Mouse (Mus musculus) liver, postnatal 0 days (tissue): ENCODE results near the gene Hsh2d. TPM values are rescaled to one million over a fixed set of nuclear protein-coding genes. Genes with fewer than 3 reads are reported as not detected.

Experiments
- ATAC-seq: fragments of 200-750 bp; cut with Nextera tagmentation; 2 replicates; pipeline ENCODE4 v1.8.0; 2017; ENCODE audit warnings: mild to moderate bottlenecking, moderate library complexity
- DNase-seq: peaks from one replicate; pipeline ENCODE4 v3.0.0-alpha.2; 2016
- H3K27ac ChIP-seq: fragments of 300-500 bp; sonication (generic); 2 replicates; pipeline ENCODE4 v1.5.1; 2014; ENCODE audit warnings: antibody characterized with exemption, moderate library complexity, mild to moderate bottlenecking, low read depth
- H3K27me3 ChIP-seq: fragments of 300-500 bp; sonication (generic); 2 replicates; pipeline ENCODE4 v1.6.1; 2014; ENCODE audit warnings: low read length, control low read depth, mixed read lengths; ENCODE audit not compliant: insufficient read depth
- H3K36me3 ChIP-seq: fragments of 300-500 bp; sonication (generic); replicated peaks from 2 replicates; pipeline ENCODE4 v1.6.1; 2014; ENCODE audit warnings: mild to moderate bottlenecking, control low read depth, low read length, moderate library complexity, mixed read lengths; ENCODE audit not compliant: insufficient read depth
- H3K4me1 ChIP-seq: fragments of 300-500 bp; sonication (generic); 2 replicates; pipeline ENCODE4 v1.6.1; 2014; ENCODE audit warnings: antibody characterized with exemption, mild to moderate bottlenecking, control low read depth; ENCODE audit not compliant: insufficient read depth
- H3K4me2 ChIP-seq: fragments of 300-500 bp; sonication (generic); 2 replicates; pipeline ENCODE4 v1.6.1; 2014; ENCODE audit warnings: low read depth, mild to moderate bottlenecking, low read length, moderate library complexity, mixed read lengths
- H3K4me3 ChIP-seq: fragments of 300-500 bp; sonication (generic); 2 replicates; pipeline ENCODE4 v1.5.1; 2014; ENCODE audit warnings: low read depth, low read length
- H3K9ac ChIP-seq: fragments of 300-500 bp; sonication (generic); replicated peaks from 2 replicates; pipeline ENCODE4 v1.6.1; 2014; ENCODE audit warnings: mild to moderate bottlenecking, moderate library complexity
- H3K9me3 ChIP-seq: fragments of 300-500 bp; sonication (generic); 2 replicates; pipeline ENCODE4 v1.6.1; 2016; ENCODE audit warnings: mild to moderate bottlenecking, control low read depth, low read length, mixed read lengths
- CTCF ChIP-seq: sonication (generic); IDR thresholded peaks from 2 replicates; pipeline ENCODE4 v1.5.1; 2016; ENCODE audit warnings: antibody characterized with exemption, low read depth
- EP300 ChIP-seq: IDR thresholded peaks from 2 replicates; pipeline ENCODE4 v1.6.1; 2016; ENCODE audit warnings: antibody characterized with exemption, low read depth, mild to moderate bottlenecking
- WGBS: fragments of 180-500 bp; shearing (Covaris S2); extraction: QIAGEN DNeasy Blood & Tissue Kit; methylation state at CpG from one replicate; pipeline ENCODE4 v1.1.7; 2014; ENCODE audit not compliant: insufficient replicate concordance; 5-methylcytosine and 5-hydroxymethylcytosine counted together
- polyA plus RNA-seq: library from polyadenylated mRNA; unstranded; fragments of >200 nt; fragmentation: Nextera tagmentation; extraction: Ambion mirVana; gene quantifications from 2 replicates; pipeline ENCODE4 v1.2.1, GENCODE M21; 2015

The Hsh2d gene
- polyA plus RNA-seq, 1 experiment from 2014 or later: 0.68 TPM

DNA sequence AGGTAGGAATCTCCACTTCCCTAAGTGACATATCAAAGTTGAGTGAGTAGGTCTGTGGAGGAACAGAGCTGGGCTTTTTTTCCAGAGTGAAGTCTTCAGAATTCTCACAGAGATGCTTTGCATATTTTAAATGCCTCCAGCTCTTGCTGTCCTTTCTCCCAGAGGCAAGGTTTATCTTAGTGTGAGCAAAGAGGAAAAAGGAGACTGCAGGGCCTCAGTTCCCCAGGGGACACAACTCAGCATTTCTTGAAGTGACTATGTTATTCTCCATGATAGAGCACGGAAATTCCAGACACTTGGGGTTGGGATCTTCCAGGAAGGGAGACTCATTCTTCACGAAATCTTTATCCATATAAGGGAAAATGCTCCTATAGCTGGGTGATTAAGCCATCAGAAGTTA lies 42.2 kb upstream of the Hsh2d start:
- H3K9ac ChIP-seq: no peak overlapping the region
- H3K4me1 ChIP-seq: peaks cover 15% of the 10 kb centered on the region
- DNase-seq (no peak), ATAC-seq (no peak)
- no peak overlapping the region for H3K4me2 ChIP-seq
- H3K9me3 ChIP-seq: no peaks in the 10 kb centered on the region
- no peak; the same call in 1 of the 2 replicates for TF ChIP-seq EP300
- TF ChIP-seq CTCF: no peak
- H3K27me3 ChIP-seq: no peaks in the 10 kb centered on the region
- WGBS: 53% methylated on average over 2 of the region's 2 CpGs
- no peak overlapping the region for H3K4me3 ChIP-seq
- no peak overlapping the region for H3K27ac ChIP-seq
- peaks cover 66% of the 10 kb centered on the region for H3K36me3 ChIP-seq

DNA sequence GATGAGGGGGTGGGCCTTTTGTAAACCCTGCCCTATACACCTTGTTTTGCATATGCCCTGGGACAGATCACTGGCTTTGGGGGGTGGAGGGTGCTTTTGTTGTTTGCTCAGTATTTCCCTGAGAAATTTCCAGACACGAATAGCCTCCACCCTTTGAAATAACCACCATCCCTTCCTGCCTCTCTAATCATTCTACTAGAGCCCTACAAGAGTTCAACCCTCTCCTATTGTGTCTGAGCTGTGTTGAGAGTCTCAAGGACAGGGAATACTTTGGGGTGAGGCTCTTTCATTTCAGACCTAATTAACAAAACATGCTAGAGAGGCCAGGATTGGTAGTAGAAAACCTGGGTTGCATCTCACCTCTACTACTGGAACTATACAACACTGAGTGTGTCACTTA lies 40.4 kb upstream of the Hsh2d start:
- TF ChIP-seq CTCF: no peak
- no peak for TF ChIP-seq EP300
- ATAC-seq: no peak
- Histone ChIP-seq H3K27ac (no peak overlapping the region), H3K36me3 (peaks cover 63% of the 10 kb centered on the region), H3K27me3 (no peaks in the 10 kb centered on the region), H3K9me3 (no peaks in the 10 kb centered on the region), H3K4me2 (no peak overlapping the region), H3K4me1 (peaks cover 15% of the 10 kb centered on the region), H3K4me3 (no peak overlapping the region), H3K9ac (no peak overlapping the region)
- 70% methylated on average over 1 of the region's 1 CpGs for WGBS
- DNase-seq: no peak

DNA sequence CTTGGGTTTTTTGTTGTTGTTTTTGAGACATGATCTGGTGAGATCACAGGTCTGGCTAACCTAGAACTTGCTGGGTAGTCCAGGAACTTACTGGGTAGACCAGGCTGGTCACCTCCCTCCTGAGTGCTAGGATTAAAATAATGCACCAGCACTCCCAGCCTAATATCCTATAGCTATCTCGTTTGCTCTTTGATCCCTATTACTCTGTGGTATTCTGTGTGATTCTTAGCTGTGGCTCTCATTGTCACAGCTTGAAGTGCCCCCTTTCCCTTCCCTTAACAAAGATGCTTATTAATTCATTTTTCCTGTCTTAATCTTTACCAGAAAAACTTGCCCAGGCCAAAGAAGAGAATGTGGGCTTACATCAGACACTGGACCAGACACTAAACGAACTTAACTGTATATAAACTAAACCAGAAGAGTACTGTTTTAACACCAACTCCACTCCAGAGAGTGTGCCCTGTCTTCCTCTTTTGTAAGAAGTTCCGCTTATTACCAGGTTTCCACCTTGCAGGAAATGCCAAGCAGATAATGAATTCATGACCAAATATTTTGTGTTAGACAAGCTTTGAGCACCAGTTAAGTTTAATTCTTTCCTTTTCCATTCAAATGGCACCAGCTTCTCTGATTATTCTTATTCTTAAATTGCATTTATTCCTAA lies 37.9 kb upstream of the Hsh2d start:
- peaks cover under 1% of the 10 kb centered on the region; the same call in 1 of the 2 replicates for H3K4me1 ChIP-seq
- no peak overlapping the region for H3K9ac ChIP-seq
- ATAC-seq: no peak
- 46% methylated on average over 3 of the region's 3 CpGs for WGBS
- H3K36me3 ChIP-seq: peaks cover 49% of the 10 kb centered on the region
- no peak for DNase-seq
- H3K4me3 ChIP-seq: no peak overlapping the region
- no peak overlapping the region for H3K4me2 ChIP-seq
- H3K27ac ChIP-seq: peak overlapping the region; percentile 34; the same call in 1 of the 2 replicates
- H3K9me3 ChIP-seq: no peaks in the 10 kb centered on the region
- no peak for TF ChIP-seq EP300
- TF ChIP-seq CTCF: no peak
- H3K27me3 ChIP-seq: no peaks in the 10 kb centered on the region

DNA sequence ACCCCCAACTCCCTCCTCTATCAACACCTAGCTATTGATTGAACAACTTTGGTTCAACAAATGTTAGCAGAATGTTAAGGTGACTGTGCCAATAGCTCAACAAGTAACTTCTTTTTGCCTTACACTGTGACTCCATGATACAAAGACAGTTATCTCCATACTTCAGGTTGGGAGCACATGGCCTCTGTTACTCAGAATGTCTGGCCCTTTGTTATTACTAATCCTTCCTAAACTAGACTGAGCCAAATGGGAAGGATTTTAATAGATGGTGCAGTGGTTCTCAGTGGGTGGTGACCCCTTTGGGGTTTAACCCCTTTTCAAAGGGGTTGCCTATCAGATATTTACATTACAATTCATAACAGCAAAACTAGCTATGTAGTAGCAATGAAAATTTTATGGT lies 36.1 kb upstream of the Hsh2d start:
- no peak overlapping the region for H3K27ac ChIP-seq
- no peaks in the 10 kb centered on the region for H3K4me1 ChIP-seq
- DNase-seq (no peak), ATAC-seq (no peak)
- H3K4me3 ChIP-seq: no peak overlapping the region
- TF ChIP-seq EP300: no peak
- H3K4me2 ChIP-seq: no peak overlapping the region
- no peaks in the 10 kb centered on the region for H3K27me3 ChIP-seq
- H3K36me3 ChIP-seq: peaks cover 34% of the 10 kb centered on the region
- H3K9ac ChIP-seq: no peak overlapping the region
- H3K9me3 ChIP-seq: no peaks in the 10 kb centered on the region

DNA sequence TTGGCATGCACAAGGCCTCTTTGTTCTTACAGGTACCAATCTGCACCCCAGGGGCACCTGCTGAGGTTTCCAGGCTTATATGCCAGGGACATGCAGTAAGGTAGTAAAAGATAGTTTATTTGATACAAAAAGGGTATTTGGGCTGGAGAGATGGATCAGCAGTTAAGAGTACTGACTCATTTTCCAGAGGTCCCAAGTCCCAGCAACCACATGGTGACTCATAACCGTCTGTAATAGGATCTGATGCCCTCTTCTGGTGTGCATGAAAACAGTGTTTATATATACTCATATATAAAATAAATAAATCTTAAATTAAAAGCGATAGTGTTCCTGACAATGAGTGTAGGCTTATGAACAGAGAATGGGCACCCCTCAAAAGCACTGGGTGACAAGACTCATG lies 31.3 kb upstream of the Hsh2d start:
- no peak overlapping the region for H3K9ac ChIP-seq
- no peak for TF ChIP-seq CTCF
- no peak for TF ChIP-seq EP300

DNA sequence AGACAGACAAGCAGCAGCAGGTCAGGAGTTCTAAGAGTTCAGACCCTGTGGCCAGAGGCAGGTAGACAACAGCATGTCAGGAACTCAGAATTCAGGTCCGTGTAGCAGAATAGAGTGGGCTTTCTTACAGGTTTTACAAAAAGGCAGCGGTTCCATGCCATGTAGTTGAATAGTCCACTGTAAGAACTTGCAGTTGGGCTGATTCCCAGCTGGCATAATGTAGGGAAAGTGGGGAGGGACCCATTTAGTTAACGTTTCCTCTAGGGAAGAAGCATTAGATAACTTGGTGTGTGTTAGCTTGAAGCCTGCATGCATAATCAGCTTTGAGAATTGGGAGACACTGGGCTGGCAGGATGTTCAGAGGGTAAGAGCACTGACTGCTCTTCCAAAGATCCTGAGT lies 30.7 kb upstream of the Hsh2d start:
- 79% methylated on average over 3 of the region's 3 CpGs for WGBS
- Histone ChIP-seq H3K4me2 (peak overlapping the region; percentile 80; the same call in 1 of the 2 replicates), H3K9me3 (no peaks in the 10 kb centered on the region), H3K4me3 (no peak overlapping the region), H3K36me3 (peaks cover 5% of the 10 kb centered on the region), H3K27me3 (no peaks in the 10 kb centered on the region), H3K9ac (no peak overlapping the region), H3K4me1 (peaks cover 33% of the 10 kb centered on the region), H3K27ac (no peak overlapping the region)
- TF ChIP-seq EP300 (no peak), CTCF (no peak)
- DNase-seq (no peak), ATAC-seq (no peak)

More for the DNA sequence above, 31.3 kb upstream of the Hsh2d start:
- peaks cover 32% of the 10 kb centered on the region for H3K4me1 ChIP-seq
- H3K27me3 ChIP-seq: no peaks in the 10 kb centered on the region
- H3K9me3 ChIP-seq: no peaks in the 10 kb centered on the region
- no peak for ATAC-seq
- no peak for DNase-seq
- H3K4me3 ChIP-seq: no peak overlapping the region
- H3K4me2 ChIP-seq: no peak overlapping the region
- WGBS: 93% methylated on average over 2 of the region's 2 CpGs
- H3K27ac ChIP-seq: no peak overlapping the region
- peaks cover 8% of the 10 kb centered on the region for H3K36me3 ChIP-seq
